Mouse (Mus musculus) gastrocnemius, adult 2 months (tissue): ENCODE data around the gene Asic2. TPM values are rescaled to one million over a fixed set of nuclear protein-coding genes. Genes with fewer than 3 reads are reported as not detected.

Source experiments
- DNase-seq: peaks from one replicate; pipeline ENCODE4 v3.0.0; 2022
- H3K27ac ChIP-seq: fragments of 200-600 bp; 2 replicates; pipeline ENCODE4 v1.8.1; 2022; ENCODE audit warnings: mild to moderate bottlenecking
- H3K4me3 ChIP-seq: fragments of 200-600 bp; 2 replicates; pipeline ENCODE4 v1.8.1; 2022; ENCODE audit warnings: mild to moderate bottlenecking, moderate library complexity
- CTCF ChIP-seq: fragments of 200-600 bp; IDR thresholded peaks from 2 replicates; pipeline ENCODE4 v1.8.1; 2022; ENCODE audit warnings: antibody characterized with exemption, mild to moderate bottlenecking, moderate library complexity
- intact Hi-C: fragments of 180-260 bp; cut with DNase I; formaldehyde crosslinking; loops from one replicate; pipeline ENCODE4 v1.15.1; 2025
- total RNA-seq, 2 experiments: library from RNA; stranded (reverse); gene quantifications; 2 replicates each; pipeline ENCODE4 v1.2.3; 2021

Gene Asic2
- total RNA-seq, 2 experiments from 2014 or later: 0.10 TPM; not detected in 1

DNA sequence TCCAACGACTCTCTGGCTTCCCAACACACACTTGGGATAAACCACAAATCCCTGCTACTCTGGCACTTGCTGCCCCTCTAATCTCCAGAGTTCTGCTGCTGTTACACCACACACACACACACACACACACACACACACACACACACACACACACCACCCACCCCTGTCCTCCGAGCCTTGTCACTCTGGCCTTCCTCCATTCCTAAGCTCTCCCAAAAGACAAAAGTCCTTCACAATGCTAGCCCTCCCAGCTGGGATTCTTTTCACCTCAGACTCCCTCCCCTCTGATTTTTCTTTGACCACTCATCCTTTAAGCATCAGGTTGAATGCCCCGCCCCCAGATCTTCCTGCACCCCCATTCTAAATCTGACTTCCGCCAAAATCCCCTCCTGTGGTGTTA, 506.5 kb downstream of the Asic2 start:
- intact Hi-C loops: loop anchor here (5.0 kb wide), 1 partner anchor 89 kb away; no protein-coding TSS in a partner anchor
- TF ChIP-seq CTCF: no peak
- no peak for DNase-seq
- no peak overlapping the region for H3K4me3 ChIP-seq
- no peak overlapping the region for H3K27ac ChIP-seq

DNA sequence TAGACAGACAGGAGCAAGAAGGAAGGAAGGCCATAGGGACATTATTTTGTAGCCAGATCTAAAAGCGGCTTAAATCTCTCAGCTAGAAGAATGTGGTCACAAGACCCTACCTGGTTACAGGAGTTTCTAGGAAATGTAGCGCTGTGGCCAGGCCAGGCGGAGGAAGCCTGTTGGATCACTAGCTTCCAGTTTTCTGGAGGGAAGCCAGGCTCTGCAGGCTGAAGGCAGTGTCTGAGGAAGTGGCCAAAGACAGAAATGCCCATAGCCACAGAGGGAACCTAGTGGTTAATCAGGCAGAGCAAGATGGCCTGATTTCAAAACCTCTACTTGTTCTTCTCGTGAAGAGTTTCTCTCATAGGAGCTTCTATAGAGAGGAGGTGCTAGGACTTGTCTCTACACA, 513.3 kb downstream of the Asic2 start:
- intact Hi-C loops: no loop called here
- no peak overlapping the region for H3K4me3 ChIP-seq
- no peak overlapping the region for H3K27ac ChIP-seq
- TF ChIP-seq CTCF: no peak
- no peak for DNase-seq

DNA sequence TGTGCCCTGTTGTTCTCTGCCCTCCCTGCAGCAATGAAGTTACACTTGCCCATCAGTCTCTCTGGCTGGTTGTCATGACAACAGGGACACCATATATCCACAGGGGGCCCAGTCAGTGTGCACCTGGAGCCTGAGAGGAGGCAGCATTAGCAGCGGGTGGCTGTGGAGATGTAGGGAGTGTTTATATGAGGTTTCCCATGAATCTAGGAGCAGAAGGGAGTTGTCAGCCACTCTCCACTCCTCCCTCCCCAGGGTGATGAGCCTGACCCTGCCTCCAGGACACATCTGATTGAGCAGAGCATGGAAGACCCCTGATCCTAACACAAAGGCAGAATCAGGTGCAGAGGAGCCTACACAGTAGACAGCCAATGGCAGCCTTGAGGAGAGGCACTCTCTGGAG, 514.1 kb downstream of the Asic2 start:
- no peak for TF ChIP-seq CTCF
- Histone ChIP-seq H3K4me3 (no peak overlapping the region), H3K27ac (no peak overlapping the region)
- DNase-seq: no peak
- intact Hi-C loops: no loop called here

DNA sequence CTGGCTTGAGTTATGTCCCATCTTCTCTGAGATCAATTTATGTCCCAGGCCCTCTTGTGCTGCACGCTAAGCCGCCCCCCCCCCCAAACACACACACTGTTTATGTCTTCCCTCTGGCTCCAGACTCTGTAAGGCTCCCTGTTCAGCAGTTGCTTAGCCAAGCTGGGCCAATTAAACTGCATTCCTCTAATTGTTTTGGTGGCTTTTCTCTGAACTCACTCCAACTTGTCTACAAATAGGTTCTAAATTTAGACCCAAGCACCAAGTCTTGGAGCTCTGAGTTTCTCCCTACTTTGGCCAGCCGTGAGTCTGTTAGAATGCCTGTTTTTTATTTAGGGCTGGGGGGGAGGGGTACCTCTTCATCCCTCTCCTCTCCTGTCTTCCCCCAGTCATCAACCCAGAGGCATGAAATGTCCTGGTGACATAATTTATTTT, 519.0 kb downstream of the Asic2 start:
- H3K27ac ChIP-seq: no peak overlapping the region
- intact Hi-C loops: no loop called here
- no peak overlapping the region for H3K4me3 ChIP-seq
- no peak for DNase-seq
- no peak for TF ChIP-seq CTCF

DNA sequence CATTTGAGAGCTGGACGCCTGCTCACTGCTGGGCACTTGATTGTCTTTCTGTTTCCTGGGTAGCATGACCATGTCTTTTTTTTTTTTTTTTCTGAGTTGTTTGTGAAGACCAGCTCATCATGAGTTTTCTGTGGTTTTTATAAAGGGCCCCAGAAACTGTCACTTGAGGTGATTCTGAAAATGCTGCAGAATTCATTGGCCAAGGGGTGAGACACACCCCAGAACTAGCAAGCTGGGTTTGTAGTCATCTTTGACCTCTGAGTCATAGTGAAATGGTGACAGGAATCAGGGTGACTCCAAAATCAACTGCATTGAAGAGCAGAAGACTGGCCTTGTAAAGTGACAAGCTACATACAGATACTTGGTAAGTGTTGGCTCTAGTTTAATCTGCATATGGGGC, 521.9 kb downstream of the Asic2 start:
- Histone ChIP-seq H3K27ac (no peak overlapping the region), H3K4me3 (no peak overlapping the region)
- intact Hi-C loops: no loop called here
- TF ChIP-seq CTCF: no peak
- no peak for DNase-seq

DNA sequence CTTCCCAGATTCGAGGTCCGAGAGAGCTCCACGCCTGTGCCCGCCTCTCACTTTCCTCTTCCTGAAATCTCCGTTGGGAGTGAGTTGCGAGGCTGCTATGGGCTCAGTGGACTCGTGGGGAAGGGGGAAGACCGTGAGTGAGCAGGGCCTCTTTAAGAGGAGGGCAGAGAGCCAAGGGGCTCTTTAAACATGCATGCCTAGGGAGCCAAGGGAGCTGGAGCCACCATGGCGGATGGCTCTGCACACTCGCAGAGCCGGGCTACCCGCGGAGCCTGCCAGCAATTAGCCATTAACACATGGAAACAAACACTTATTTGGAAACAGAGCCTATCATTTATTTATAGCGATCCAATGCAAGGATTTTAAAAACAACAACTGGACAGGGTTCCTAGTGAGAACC, 541.4 kb downstream of the Asic2 start:
- H3K4me3 ChIP-seq: no peak overlapping the region
- no peak for TF ChIP-seq CTCF
- DNase-seq: no peak
- no peak overlapping the region for H3K27ac ChIP-seq
- intact Hi-C loops: no loop called here

DNA sequence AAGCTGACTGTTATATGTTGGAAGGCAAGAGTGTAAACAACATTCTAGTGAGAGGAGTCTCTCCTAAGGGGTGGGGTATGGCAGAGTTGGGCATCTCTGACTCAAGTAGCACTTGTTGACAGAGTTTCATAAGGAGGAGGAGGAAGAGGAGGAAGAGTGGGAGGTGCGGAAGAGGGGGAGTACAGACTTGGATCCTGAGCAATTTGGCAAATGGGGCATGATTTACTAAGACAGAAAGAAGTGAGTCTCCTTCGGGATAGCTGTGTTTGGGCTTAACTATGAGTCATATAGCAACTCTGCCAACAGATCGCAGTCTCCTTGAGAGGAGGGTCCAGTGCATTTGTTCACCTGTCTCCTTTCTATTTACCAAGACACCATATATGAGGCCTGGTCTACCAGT, 549.1 kb downstream of the Asic2 start:
- DNase-seq: no peak
- Histone ChIP-seq H3K27ac (no peak overlapping the region), H3K4me3 (no peak overlapping the region)
- intact Hi-C loops: no loop called here
- no peak for TF ChIP-seq CTCF

DNA sequence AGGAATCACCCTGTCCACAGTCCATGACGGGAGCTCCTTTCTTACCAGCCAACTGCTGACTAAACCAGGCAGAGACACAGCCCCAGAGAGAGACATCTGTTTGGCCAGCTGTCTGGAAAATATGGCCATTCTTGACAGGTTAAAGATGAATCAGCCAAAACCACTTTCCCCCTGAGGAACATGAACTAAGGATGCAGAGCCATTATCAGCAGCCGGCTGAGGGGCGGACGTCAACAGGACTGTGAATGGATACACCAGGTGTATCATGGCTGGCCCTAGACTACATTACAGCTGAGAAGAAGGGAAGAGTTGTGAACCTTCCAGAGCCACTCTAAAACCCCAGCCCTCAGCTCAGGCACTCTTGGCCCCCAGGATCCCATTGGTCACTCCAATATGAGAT, 550.2 kb downstream of the Asic2 start:
- intact Hi-C loops: no loop called here
- H3K27ac ChIP-seq: no peak overlapping the region
- DNase-seq: no peak

DNA sequence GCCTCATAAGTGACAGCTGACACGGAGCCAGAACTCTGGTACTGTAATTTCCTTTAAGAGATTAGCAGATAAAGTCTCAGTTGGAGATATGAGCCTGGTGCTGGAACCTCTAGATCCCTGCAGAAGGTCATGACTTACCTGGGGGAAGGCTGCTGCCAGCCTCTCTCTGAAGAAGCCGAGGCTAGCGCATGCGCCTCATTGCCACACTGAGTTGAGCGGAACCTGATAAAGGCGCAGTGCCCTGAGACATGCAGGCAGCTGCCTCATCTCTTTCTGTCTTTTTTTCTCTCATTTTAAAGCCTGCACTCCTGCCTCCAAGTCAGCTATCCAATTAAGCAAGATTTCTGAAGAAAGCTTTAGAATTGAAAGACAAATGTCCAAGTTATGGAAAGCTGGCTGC, 551.9 kb downstream of the Asic2 start:
- Histone ChIP-seq H3K4me3 (no peak overlapping the region), H3K27ac (no peak overlapping the region)
- no peak for DNase-seq
- intact Hi-C loops: no loop called here
- no peak for TF ChIP-seq CTCF

More for the DNA sequence above, 550.2 kb downstream of the Asic2 start:
- no peak for TF ChIP-seq CTCF
- no peak overlapping the region for H3K4me3 ChIP-seq

DNA sequence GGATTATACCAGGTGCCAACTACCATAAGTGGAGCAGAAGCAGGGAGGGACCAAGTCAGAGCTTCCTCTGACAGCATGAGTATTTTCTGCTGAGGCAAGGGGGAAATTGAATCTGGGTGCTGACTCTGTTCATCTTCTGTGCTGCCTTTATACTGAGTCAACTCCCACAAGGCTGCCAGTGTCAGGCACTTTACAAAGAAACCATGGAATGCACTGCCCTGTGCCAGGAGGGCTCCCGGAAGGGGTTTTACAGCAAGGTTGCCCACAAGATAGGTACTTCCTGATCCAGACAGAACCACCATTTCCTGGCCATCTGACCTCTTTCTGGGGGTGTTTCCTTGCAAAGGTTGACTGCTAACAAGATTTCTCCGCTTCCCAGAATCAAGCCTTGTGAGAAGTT, 553.7 kb downstream of the Asic2 start:
- intact Hi-C loops: no loop called here
- H3K4me3 ChIP-seq: no peak overlapping the region
- no peak for TF ChIP-seq CTCF
- DNase-seq: no peak
- H3K27ac ChIP-seq: no peak overlapping the region

DNA sequence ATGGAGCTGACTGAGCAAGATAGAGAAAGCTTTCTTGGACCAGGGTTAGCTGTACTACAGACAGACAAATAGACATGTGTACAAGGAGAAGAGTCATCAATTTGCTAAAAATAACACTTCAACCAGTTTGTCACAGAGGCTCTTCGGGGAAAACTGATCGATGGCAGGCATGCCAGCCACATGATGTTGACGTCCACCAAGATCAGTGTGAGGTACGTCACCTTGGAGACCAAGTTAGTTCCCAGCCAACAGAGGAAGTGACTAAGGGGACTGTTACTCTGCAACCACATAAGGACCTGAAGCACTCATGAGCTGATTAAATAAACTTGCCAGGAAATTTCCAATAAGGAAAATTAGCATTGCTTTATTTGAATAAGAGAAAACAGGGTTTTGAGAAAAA, 557.0 kb downstream of the Asic2 start:
- H3K27ac ChIP-seq: no peak overlapping the region
- no peak overlapping the region for H3K4me3 ChIP-seq
- intact Hi-C loops: no loop called here
- TF ChIP-seq CTCF: no peak
- no peak for DNase-seq

DNA sequence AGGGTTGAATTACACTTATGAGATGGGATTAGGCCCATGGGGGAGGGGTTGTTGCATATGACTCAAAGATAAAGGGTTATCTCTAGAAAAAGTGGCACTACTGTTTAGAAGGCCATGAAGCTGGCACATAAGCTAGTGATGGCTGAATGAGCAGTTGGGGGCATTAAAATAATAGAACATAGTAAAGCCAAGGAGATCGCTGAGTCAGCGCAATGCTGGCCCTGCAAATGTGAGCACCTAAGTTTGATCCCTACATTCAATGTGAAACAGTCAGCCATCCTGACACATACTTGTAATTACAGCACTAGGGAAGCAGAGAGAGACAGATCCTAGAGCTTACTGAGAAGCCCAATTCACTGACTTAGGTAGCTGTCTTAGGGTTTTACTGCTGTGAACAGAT, 562.3 kb downstream of the Asic2 start:
- intact Hi-C loops: no loop called here
- no peak for TF ChIP-seq CTCF
- no peak overlapping the region for H3K27ac ChIP-seq
- H3K4me3 ChIP-seq: no peak overlapping the region
- DNase-seq: no peak

DNA sequence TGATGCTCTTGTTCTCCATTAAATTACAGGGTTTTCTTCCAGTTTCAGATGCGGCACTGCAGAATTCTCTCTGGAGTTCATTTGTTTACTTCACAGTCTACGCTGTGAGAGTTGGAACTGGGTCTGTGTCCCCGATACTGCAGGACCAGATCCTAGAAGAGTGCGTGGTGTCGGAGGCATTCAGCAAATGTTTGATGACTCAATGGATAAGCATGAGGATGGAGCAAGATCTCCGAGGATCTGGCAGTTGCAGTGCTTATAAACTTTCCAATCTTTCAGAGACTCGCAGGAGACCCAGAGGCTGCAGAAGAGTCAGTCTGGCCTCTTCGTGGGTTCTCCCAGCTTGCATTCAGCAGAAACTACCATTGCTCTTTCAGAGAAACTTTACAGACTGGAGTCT, 566.0 kb downstream of the Asic2 start:
- DNase-seq: peak; percentile 20
- intact Hi-C loops: no loop called here
- Histone ChIP-seq H3K4me3 (no peak overlapping the region), H3K27ac (no peak overlapping the region)
- TF ChIP-seq CTCF: no peak

DNA sequence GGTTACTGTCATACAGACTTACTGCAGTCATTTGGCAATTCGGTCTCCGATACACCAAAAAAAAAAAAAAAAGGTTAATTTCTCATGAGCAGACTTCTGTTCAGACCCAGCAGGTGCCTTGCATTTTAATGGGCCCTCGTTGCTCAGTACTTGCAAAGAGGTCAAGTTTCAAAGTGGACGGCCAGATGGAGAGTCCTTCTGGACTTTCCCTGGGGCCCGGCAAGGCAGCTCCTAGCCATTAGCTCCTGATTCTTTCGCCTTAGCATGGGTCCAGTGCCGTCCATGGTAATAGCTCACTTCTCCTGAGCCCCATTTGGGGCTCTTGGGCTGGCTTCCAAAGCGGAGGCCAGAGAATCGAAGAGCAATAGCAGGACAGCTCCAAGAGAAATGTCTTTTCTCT, 575.4 kb downstream of the Asic2 start:
- intact Hi-C loops: no loop called here
- no peak for DNase-seq
- no peak overlapping the region for H3K27ac ChIP-seq
- no peak overlapping the region for H3K4me3 ChIP-seq
- no peak for TF ChIP-seq CTCF

DNA sequence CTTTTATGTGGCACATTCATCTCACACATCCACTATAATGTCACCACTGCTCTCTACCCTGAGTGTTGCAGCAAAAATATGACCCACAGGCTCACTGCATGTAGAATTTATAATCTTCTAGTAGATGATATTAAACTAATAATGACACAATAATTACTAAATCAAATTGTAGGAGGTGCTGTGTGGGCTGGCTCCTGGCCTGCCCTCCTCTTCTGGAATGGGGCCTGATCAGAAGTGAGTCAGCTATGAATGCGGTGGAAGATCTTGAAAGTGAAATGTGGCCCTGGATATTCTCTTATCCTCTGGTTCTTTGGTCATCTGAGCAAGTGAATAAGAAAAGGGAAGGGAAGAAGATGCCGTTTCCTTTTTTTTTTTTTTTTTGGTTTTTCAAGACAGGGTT, 582.1 kb downstream of the Asic2 start:
- no peak for DNase-seq
- H3K27ac ChIP-seq: no peak overlapping the region
- intact Hi-C loops: no loop called here
- no peak for TF ChIP-seq CTCF
- H3K4me3 ChIP-seq: no peak overlapping the region
